Mouse (Mus musculus) neural tube, embryonic 11.5 days (tissue): ENCODE data around the gene Hhatl. TPM values are rescaled to one million over a fixed set of nuclear protein-coding genes. Genes with fewer than 3 reads are reported as not detected.

Experiments used
- ATAC-seq: fragments of 200-750 bp; cut with Nextera tagmentation; 2 replicates; pipeline ENCODE4 v1.8.0; 2017; ENCODE audit warnings: moderate number of reproducible peaks, mild to moderate bottlenecking, moderate TSS enrichment, moderate library complexity; ENCODE audit not compliant: insufficient read depth, low FRiP score, low TSS enrichment
- DNase-seq: peaks from one replicate; pipeline ENCODE4 v3.0.0-alpha.2; 2015; ENCODE audit warnings: low spot score
- H3K27ac ChIP-seq: fragments of 300-500 bp; sonication (generic); 2 replicates; pipeline ENCODE4 v1.5.1; 2014; ENCODE audit warnings: low read depth, mild to moderate bottlenecking, low read length
- H3K27me3 ChIP-seq: fragments of 300-500 bp; sonication (generic); 2 replicates; pipeline ENCODE4 v1.6.1; 2014; ENCODE audit warnings: mild to moderate bottlenecking, low read length, mixed read lengths; ENCODE audit not compliant: control insufficient read depth, insufficient read depth
- H3K36me3 ChIP-seq: fragments of 300-500 bp; sonication (generic); 2 replicates; pipeline ENCODE4 v1.6.1; 2014; ENCODE audit warnings: mild to moderate bottlenecking, low read length, moderate library complexity, mixed read lengths; ENCODE audit not compliant: control insufficient read depth, insufficient read depth
- H3K4me1 ChIP-seq: fragments of 300-500 bp; sonication (generic); 2 replicates; pipeline ENCODE4 v1.6.1; 2014; ENCODE audit warnings: low read length, mixed read lengths; ENCODE audit not compliant: control insufficient read depth, insufficient read depth
- H3K4me2 ChIP-seq: fragments of 300-500 bp; sonication (generic); 2 replicates; pipeline ENCODE4 v1.6.1; 2014; ENCODE audit warnings: low read depth, mild to moderate bottlenecking, moderate library complexity
- H3K4me3 ChIP-seq: fragments of 300-500 bp; sonication (generic); 2 replicates; pipeline ENCODE4 v1.5.1; 2014; ENCODE audit warnings: low read depth, low read length
- H3K9ac ChIP-seq: fragments of 300-500 bp; sonication (generic); 2 replicates; pipeline ENCODE4 v1.6.1; 2014; ENCODE audit warnings: mild to moderate bottlenecking, low read length
- H3K9me3 ChIP-seq: fragments of 300-500 bp; sonication (generic); 2 replicates; pipeline ENCODE4 v1.6.1; 2016; ENCODE audit warnings: low read length; ENCODE audit not compliant: control insufficient read depth
- WGBS: fragments of 180-500 bp; shearing (Covaris S2); extraction: QIAGEN DNeasy Blood & Tissue Kit; methylation state at CpG from one replicate; pipeline ENCODE4 v1.1.7; 2014; 5-methylcytosine and 5-hydroxymethylcytosine counted together
- polyA plus RNA-seq: library from polyadenylated mRNA; unstranded; fragments of >200 nt; fragmentation: Nextera tagmentation; extraction: Ambion mirVana; gene quantifications from 2 replicates; pipeline ENCODE4 v1.2.1, GENCODE M21; 2014

Gene Hhatl
- polyA plus RNA-seq, 1 experiment from 2014 or later: 0.13 TPM

DNA sequence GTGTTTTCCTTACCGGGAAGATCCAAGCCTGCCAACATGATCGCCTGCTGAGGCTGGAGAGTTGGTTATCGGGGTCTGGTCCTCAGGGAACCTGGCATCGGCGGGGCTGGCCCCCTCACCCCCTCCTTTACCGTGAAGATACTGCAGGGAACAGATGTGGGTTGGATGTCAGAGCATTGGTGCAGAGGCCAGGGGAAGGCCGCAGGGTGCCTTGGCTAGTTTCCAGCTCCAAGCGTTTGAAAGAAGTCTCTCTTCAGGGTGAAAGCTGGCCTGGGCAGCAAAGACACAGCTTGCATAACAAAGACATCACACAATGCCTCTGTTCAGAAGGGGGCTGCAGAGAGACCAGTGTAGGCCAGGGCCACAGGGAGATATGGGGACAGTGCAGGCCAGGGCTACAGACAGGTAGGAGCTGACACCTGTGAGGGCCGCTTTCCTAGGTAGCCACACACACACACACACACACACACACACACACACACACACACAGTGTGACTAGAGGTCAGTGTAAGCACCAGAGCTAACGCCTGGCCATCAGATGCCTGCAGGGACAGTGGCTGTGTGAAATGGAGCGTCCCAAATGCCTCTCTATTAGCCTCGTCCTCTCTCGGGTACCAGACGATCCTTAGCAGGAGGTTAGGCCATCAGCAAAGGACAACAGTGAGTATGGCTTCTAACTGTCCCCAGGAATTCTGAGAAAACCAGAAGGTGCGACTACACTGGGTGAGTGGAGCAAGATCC is 17.9 kb upstream of the Hhatl start:
- DNase-seq (peak; percentile 54), ATAC-seq (peak; percentile 73; the same call in 1 of the 2 replicates)
- H3K4me3 ChIP-seq: no peak overlapping the region
- peak overlapping the region; percentile 61 for H3K27ac ChIP-seq
- H3K9ac ChIP-seq: peak overlapping the region; percentile 10; the same call in 1 of the 2 replicates
- H3K4me2 ChIP-seq: no peak overlapping the region
- 21% methylated on average over 15 of the region's 15 CpGs for WGBS
- H3K27me3 ChIP-seq: no peaks in the 10 kb centered on the region
- H3K36me3 ChIP-seq: no peaks in the 10 kb centered on the region
- no peaks in the 10 kb centered on the region for H3K9me3 ChIP-seq
- H3K4me1 ChIP-seq: peaks cover 19% of the 10 kb centered on the region

GRCm38 (mm10) chr9:121808511-121808910 is 16.2 kb upstream of the Hhatl start:
- peaks cover 19% of the 10 kb centered on the region for H3K4me1 ChIP-seq
- no peaks in the 10 kb centered on the region for H3K9me3 ChIP-seq
- no peak overlapping the region for H3K27ac ChIP-seq
- 46% methylated on average over 3 of the region's 3 CpGs for WGBS
- H3K4me3 ChIP-seq: no peak overlapping the region
- no peaks in the 10 kb centered on the region for H3K27me3 ChIP-seq
- H3K9ac ChIP-seq: no peak overlapping the region
- no peaks in the 10 kb centered on the region for H3K36me3 ChIP-seq
- DNase-seq: no peak
- ATAC-seq: no peak
- no peak overlapping the region for H3K4me2 ChIP-seq

DNA sequence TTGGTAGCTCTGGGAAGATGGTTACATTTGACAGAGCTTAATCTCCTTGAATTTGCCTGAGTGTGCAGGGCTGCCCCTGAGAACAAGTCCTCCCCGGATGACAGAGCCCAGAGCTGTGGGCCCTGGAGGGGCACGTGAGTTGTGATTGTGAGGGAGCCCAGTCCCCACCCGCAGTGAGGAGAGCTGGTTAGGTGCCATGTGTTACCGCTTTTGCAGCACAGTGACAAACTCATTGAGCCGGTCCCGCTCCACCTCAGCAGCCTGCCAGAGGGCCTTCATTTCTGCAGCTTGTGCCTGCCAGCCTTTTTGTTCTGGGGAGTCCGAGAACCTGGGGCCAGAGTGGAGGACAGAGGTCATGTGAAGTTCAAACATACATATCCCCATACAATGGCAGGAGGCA is 15.6 kb upstream of the Hhatl start:
- Histone ChIP-seq H3K4me3 (no peak overlapping the region), H3K27ac (no peak overlapping the region), H3K4me2 (no peak overlapping the region), H3K36me3 (no peaks in the 10 kb centered on the region), H3K4me1 (peaks cover 19% of the 10 kb centered on the region), H3K9me3 (no peaks in the 10 kb centered on the region), H3K9ac (0 out of 2 replicates have a peak overlapping the region, but pooled peaks have one; percentile 10), H3K27me3 (no peaks in the 10 kb centered on the region)
- ATAC-seq (no peak), DNase-seq (no peak)
- WGBS: 60% methylated on average over 7 of the region's 7 CpGs

GRCm38 (mm10) chr9:121807546-121807945 is 15.2 kb upstream of the Hhatl start:
- Histone ChIP-seq H3K9ac (no peak overlapping the region), H3K27me3 (no peaks in the 10 kb centered on the region), H3K27ac (no peak overlapping the region), H3K4me1 (peaks cover 19% of the 10 kb centered on the region), H3K9me3 (no peaks in the 10 kb centered on the region), H3K4me3 (no peak overlapping the region), H3K36me3 (no peaks in the 10 kb centered on the region), H3K4me2 (no peak overlapping the region)
- DNase-seq (no peak), ATAC-seq (no peak)
- 73% methylated on average over 1 of the region's 1 CpGs for WGBS

DNA sequence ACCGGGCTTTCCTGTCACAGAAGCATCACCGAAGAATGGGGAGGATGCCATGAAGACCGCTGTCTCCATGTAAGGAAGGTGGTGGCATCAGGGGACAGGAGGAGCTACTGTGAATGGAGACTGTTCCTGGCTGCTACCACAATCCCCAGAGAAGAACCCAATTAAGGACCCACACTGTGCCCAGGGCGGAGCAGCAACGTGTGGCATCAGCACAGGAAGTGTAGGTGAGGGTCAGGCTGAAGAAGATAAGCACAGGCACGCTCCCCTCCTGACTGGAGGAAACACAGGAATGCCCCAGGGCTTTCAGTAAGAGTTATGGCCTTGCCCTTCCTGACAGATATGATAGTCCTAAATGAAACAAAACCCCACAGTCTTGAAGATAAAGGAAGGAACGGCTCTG is 10.4 kb upstream of the Hhatl start:
- 72% methylated on average over 7 of the region's 7 CpGs for WGBS
- DNase-seq: no peak
- H3K4me1 ChIP-seq: no peaks in the 10 kb centered on the region; the same call in 1 of the 2 replicates

GRCm38 (mm10) chr9:121798887-121799520 is 6.7 kb upstream of the Hhatl start:
- Histone ChIP-seq H3K27ac (no peak overlapping the region), H3K36me3 (no peaks in the 10 kb centered on the region), H3K4me3 (no peak overlapping the region), H3K4me2 (no peak overlapping the region), H3K9me3 (no peaks in the 10 kb centered on the region), H3K4me1 (no peaks in the 10 kb centered on the region; the same call in 1 of the 2 replicates), H3K9ac (0 out of 2 replicates have a peak overlapping the region, but pooled peaks have one; percentile 23), H3K27me3 (no peaks in the 10 kb centered on the region)
- no peak for ATAC-seq
- no peak for DNase-seq
- WGBS: 46% methylated on average over 6 of the region's 6 CpGs

More for the DNA sequence above, 10.4 kb upstream of the Hhatl start:
- Histone ChIP-seq H3K36me3 (no peaks in the 10 kb centered on the region), H3K4me2 (no peak overlapping the region), H3K9me3 (no peaks in the 10 kb centered on the region), H3K27ac (no peak overlapping the region), H3K27me3 (no peaks in the 10 kb centered on the region), H3K9ac (no peak overlapping the region), H3K4me3 (no peak overlapping the region)
- ATAC-seq: no peak

DNA sequence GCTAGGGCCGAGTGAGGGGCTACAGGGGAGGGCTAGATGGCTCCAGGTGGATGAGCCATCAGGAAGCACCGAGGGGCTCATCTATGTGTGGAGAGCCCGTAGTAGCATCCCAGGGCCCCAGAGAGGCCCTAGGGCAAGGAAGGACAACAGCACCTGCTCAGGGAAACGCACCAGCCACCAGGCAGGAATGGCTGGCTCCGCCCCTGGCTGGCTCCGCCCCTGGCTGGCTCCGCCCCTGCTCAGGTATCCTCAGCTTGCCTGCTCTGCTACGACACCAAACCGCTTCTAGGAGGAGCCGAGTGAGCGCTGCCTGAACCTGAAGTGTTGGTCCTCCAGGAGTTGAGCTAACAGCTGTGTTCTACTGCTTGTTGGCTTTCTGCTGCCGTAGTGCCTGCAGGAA is 5.4 kb upstream of the Hhatl start:
- no peak overlapping the region for H3K4me3 ChIP-seq
- no peak overlapping the region for H3K9ac ChIP-seq
- WGBS: 7% methylated on average over 12 of the region's 12 CpGs
- H3K4me2 ChIP-seq: no peak overlapping the region
- no peaks in the 10 kb centered on the region for H3K27me3 ChIP-seq
- no peaks in the 10 kb centered on the region; the same call in 1 of the 2 replicates for H3K4me1 ChIP-seq
- no peak for ATAC-seq
- no peaks in the 10 kb centered on the region for H3K36me3 ChIP-seq
- DNase-seq: no peak
- no peaks in the 10 kb centered on the region for H3K9me3 ChIP-seq
- H3K27ac ChIP-seq: no peak overlapping the region

DNA sequence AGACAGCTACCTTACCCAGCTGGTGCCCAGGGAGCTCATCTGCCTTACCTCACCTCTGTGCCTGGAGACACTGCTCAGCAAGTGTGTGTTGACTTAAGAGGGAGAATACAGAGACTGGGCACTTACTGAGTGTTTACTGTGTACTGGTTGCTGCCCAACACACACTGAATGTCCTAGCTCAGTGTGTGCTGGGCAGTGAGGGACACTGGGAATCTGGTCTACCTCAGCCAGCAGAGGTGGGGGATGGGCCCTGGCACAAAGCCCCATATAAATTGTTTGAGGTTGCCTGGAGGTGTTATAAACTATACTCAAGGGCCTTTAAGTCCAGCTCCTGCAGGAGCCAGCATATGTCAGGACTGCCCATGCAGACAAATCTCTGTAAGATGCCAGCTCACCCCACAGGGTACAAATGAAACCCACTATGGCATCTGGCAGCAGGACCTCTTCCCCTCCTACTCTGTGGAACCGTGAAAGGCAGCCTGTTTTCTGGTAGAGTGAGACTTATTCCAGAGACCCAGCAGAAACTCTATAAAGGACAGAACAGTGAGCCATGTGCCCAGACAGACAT is 2.7 kb upstream of the Hhatl start:
- Histone ChIP-seq H3K27ac (no peak overlapping the region), H3K9ac (no peak overlapping the region), H3K9me3 (no peaks in the 10 kb centered on the region), H3K4me2 (no peak overlapping the region), H3K36me3 (no peaks in the 10 kb centered on the region), H3K4me1 (no peaks in the 10 kb centered on the region), H3K27me3 (no peaks in the 10 kb centered on the region), H3K4me3 (no peak overlapping the region)
- WGBS: 58% methylated on average over 1 of the region's 1 CpGs
- DNase-seq (no peak), ATAC-seq (no peak)
